Mouse (Mus musculus): Measurements from ENCODE around the gene Tmem30c. TPM values are rescaled to one million over a fixed set of nuclear protein-coding genes. Genes with fewer than 3 reads are reported as not detected.

Gene Tmem30c
- not detected in 2 replicates for total RNA-seq (2023)

GRCm38 (mm10) chr16:57292765-57293164 is at the start of gene Tmem30c:
Gene Tmem30c, minus strand, starts transcription at chr16:57292865.

GRCm38 (mm10) chr16:57231089-57231936 is 61.4 kb downstream of the Tmem30c start, which contains the start of gene Tbc1d23:
Gene Tbc1d23, minus strand, starts transcription at chr16:57231504.

Other genes with a start within 250 kb of the Tmem30c start
- gene Tmem45a2, start 221.5 kb downstream of the Tmem30c start, total RNA-seq (2023) = 2.2 and 2.8 TPM in 2 replicates
- gene Tomm70a, start 171.2 kb downstream of the Tmem30c start, total RNA-seq (2023) = 10.7 and 11.2 TPM in 2 replicates
- 7.6 and 10.3 TPM in 2 replicates for gene Nit2, start 125.5 kb downstream of the Tmem30c start, total RNA-seq (2023)
- 117 and 175 TPM in 2 replicates for gene Tbc1d23, start 61.4 kb downstream of the Tmem30c start, total RNA-seq (2023)
- gene Filip1l, start 60.2 kb upstream of the Tmem30c start, total RNA-seq (2023) = 12.3 and 22.3 TPM in 2 replicates